Mouse (Mus musculus): Measurements from ENCODE around the gene Slbp.
A peak's percentile ranks its signal among the peaks of the same experiment; 100 is the strongest.

The Slbp gene

GRCm38 (mm10) chr5:33651921-33652782, at the start of gene Slbp:
TSS of gene Slbp (minus strand) at chr5:33652574.
- peak; percentile 96 to 97 for DNase-seq

- DNase-seq: no peak
Measured at GRCm38 (mm10) chr5:33701832-33702231, 49.5 kb upstream of the Slbp start.

GRCm38 (mm10) chr5:33700010-33700409, 47.6 kb upstream of the Slbp start:
- no peak for DNase-seq

GRCm38 (mm10) chr5:33698669-33699068, 46.3 kb upstream of the Slbp start:
- DNase-seq: no peak

- DNase-seq: no peak
Measured at GRCm38 (mm10) chr5:33697947-33698512, 45.7 kb upstream of the Slbp start.

GRCm38 (mm10) chr5:33697534-33697933, 45.2 kb upstream of the Slbp start:
- no peak for DNase-seq

GRCm38 (mm10) chr5:33696430-33696829, 44.1 kb upstream of the Slbp start:
- peak; percentile 83 to 89 for DNase-seq

GRCm38 (mm10) chr5:33695718-33696121, 43.3 kb upstream of the Slbp start:
- no peak for DNase-seq

- DNase-seq: peak; percentile 79 to 89
Measured at GRCm38 (mm10) chr5:33694848-33695717, 42.7 kb upstream of the Slbp start.

- DNase-seq: peak in 1 of 2 experiments; percentile 58
Measured at GRCm38 (mm10) chr5:33694461-33694847, 42.1 kb upstream of the Slbp start.

GRCm38 (mm10) chr5:33692393-33692792, 40.0 kb upstream of the Slbp start:
- DNase-seq: peak in 1 of 2 experiments; percentile 60

GRCm38 (mm10) chr5:33689852-33690645, 37.7 kb upstream of the Slbp start:
- peak; percentile 84 to 87 for DNase-seq

- peak; percentile 77 to 87 for DNase-seq
Measured at GRCm38 (mm10) chr5:33689221-33689844, 37.0 kb upstream of the Slbp start.

- DNase-seq: peak; percentile 62 to 71
Measured at GRCm38 (mm10) chr5:33688278-33689220, 36.2 kb upstream of the Slbp start.

- DNase-seq: peak in 1 of 2 experiments; percentile 62
Measured at GRCm38 (mm10) chr5:33687142-33687541, 34.8 kb upstream of the Slbp start.

- DNase-seq: no peak
Measured at GRCm38 (mm10) chr5:33684932-33685331, 32.6 kb upstream of the Slbp start.

- DNase-seq: peak; percentile 66 to 82
Measured at GRCm38 (mm10) chr5:33683897-33684652, 31.7 kb upstream of the Slbp start.

GRCm38 (mm10) chr5:33682963-33683362, 30.6 kb upstream of the Slbp start:
- no peak for DNase-seq

GRCm38 (mm10) chr5:33681611-33682388, 29.4 kb upstream of the Slbp start:
- no peak for DNase-seq
